Comparison of ENCODE assay signal across 15 mouse cellular contexts in genomic region chr5:66139634-66140295, GRCm38 (mm10). TPM values are rescaled to one million over a fixed set of nuclear protein-coding genes. Genes with fewer than 3 reads are reported as not detected.
DNase-seq lines count a peak whose midpoint lies in the region; ATAC-seq and TF ChIP-seq lines count a peak whose summit lies in the region.
"Had no signal": no experiment of that assay in that cellular context is flagged by ENCODE, and none has a peak within 500 bp of the region (broad histone marks: within the 10 kb centered on the region; RNA-seq: fewer than 3 reads in every experiment).

No protein-coding gene starts in this region.

- no peak overlapping the region for H3K27ac ChIP-seq in forebrain, embryonic 13.5 days
- H3K27ac ChIP-seq in forebrain, embryonic 15.5 days (replicated peaks) = no peak overlapping the region
- peak overlapping the region; percentile 9; the same call in 1 of the 2 replicates for H3K27ac ChIP-seq in bone marrow, adult 2 months (ENCODE audit: control insufficient read depth, insufficient read depth, low read depth, low read length, poor library complexity)
- 0 out of 2 replicates have a peak overlapping the region, but pooled peaks have one; percentile 5 for H3K27ac ChIP-seq in kidney, adult 2 months (ENCODE audit: insufficient read depth, low read depth, low read length)
- H3K27ac ChIP-seq: embryonic facial prominence, embryonic 13.5 days; heart, embryonic 13.5 days; midbrain, embryonic 15.5 days had no signal

- no peak for TF ChIP-seq CTCF in bone marrow, adult 2 months (IDR thresholded peaks at IDR 0.05; ENCODE audit: control insufficient read depth, insufficient read depth, low read length)
- TF ChIP-seq CTCF in kidney, adult 2 months (conservative IDR thresholded peaks at IDR 0.05; ENCODE audit: insufficient read depth, insufficient read length, low read depth, low read length) = no peak

- peaks cover 14% of the 10 kb centered on the region; the same call in 1 of the 2 replicates for H3K4me1 ChIP-seq in forebrain, embryonic 13.5 days
- H3K4me1 ChIP-seq in forebrain, embryonic 15.5 days = no peaks in the 10 kb centered on the region
- peaks cover 5% of the 10 kb centered on the region for H3K4me1 ChIP-seq in bone marrow, adult 2 months (ENCODE audit: control insufficient read depth, insufficient read depth, low read length)
- H3K4me1 ChIP-seq in kidney, adult 2 months (ENCODE audit: control insufficient read depth, insufficient read depth, low read length) = peaks cover 16% of the 10 kb centered on the region
- H3K4me1 ChIP-seq: embryonic facial prominence, embryonic 13.5 days; midbrain, embryonic 15.5 days had no signal

- H3K4me3 ChIP-seq in forebrain, embryonic 13.5 days = no peak overlapping the region
- no peak overlapping the region for H3K4me3 ChIP-seq in forebrain, embryonic 15.5 days
- H3K4me3 ChIP-seq in bone marrow, adult 2 months (replicated peaks; ENCODE audit: control insufficient read depth, low read depth, low read length) = no peak overlapping the region
- no peak overlapping the region for H3K4me3 ChIP-seq in kidney, adult 2 months (ENCODE audit: insufficient read depth, low read depth, low read length)
- H3K4me3 ChIP-seq: embryonic facial prominence, embryonic 13.5 days; heart, embryonic 13.5 days; midbrain, embryonic 15.5 days had no signal

- no peak overlapping the region for H3K9ac ChIP-seq in forebrain, embryonic 13.5 days
- no peak overlapping the region for H3K9ac ChIP-seq in forebrain, embryonic 15.5 days (replicated peaks)
- H3K9ac ChIP-seq: embryonic facial prominence, embryonic 13.5 days; heart, embryonic 13.5 days; midbrain, embryonic 15.5 days had no signal

- intact Hi-C loops in left cerebral cortex, postnatal 4 days (cut with DNase I) = no loop called here

- WGBS in forebrain, embryonic 13.5 days = 34% methylated on average over 6 of the region's 6 CpGs
- 36% methylated on average over 6 of the region's 6 CpGs for WGBS in forebrain, embryonic 15.5 days
- 37% methylated on average over 6 of the region's 6 CpGs for WGBS in bone marrow, adult 2 months
- WGBS in kidney, adult 2 months = 18% methylated on average over 6 of the region's 6 CpGs

- TF ChIP-seq POLR2A in bone marrow, adult 2 months (IDR thresholded peaks at IDR 0.05; ENCODE audit: borderline replicate concordance, control insufficient read depth, low read depth, low read length) = no peak
- no peak for TF ChIP-seq POLR2A in kidney, adult 2 months (IDR thresholded peaks at IDR 0.05; ENCODE audit: low read depth, low read length)

- DNase-seq in kidney, adult 2 months = peak; percentile 76
- no peak for DNase-seq in layer of hippocampus, postnatal 36 days
- no peak for DNase-seq in cerebellum, adult 11 months
- DNase-seq in left cerebral cortex, postnatal 4 days = no peak
- DNase-seq: cerebellum, adult 11-12 months; lung, postnatal 10 days; right cerebral cortex, postnatal 4 days had no signal

- 0 out of 2 replicates have a peak, but pooled peaks have one; percentile 24 for ATAC-seq in forebrain, embryonic 13.5 days
- ATAC-seq in forebrain, embryonic 15.5 days (replicated peaks) = no peak
- ATAC-seq in megakaryocyte, adult 5-6 weeks (ENCODE audit: poor library complexity, severe bottlenecking) = peak; percentile 61
- ATAC-seq: inflammation-experienced regulatory T-cells, adult 6 months; midbrain, embryonic 15.5 days had no signal

- no peaks in the 10 kb centered on the region for H3K27me3 ChIP-seq in forebrain, embryonic 13.5 days
- H3K27me3 ChIP-seq in forebrain, embryonic 15.5 days = no peaks in the 10 kb centered on the region
- H3K27me3 ChIP-seq in kidney, adult 2 months (replicated peaks; ENCODE audit: control insufficient read depth, insufficient read depth, low read length) = no peaks in the 10 kb centered on the region
- H3K27me3 ChIP-seq: embryonic facial prominence, embryonic 13.5 days; midbrain, embryonic 15.5 days had no signal

- H3K36me3 ChIP-seq in forebrain, embryonic 13.5 days (ENCODE audit: poor library complexity, severe bottlenecking) = no peaks in the 10 kb centered on the region
- no peaks in the 10 kb centered on the region for H3K36me3 ChIP-seq in forebrain, embryonic 15.5 days
- no peaks in the 10 kb centered on the region for H3K36me3 ChIP-seq in kidney, adult 2 months (ENCODE audit: control insufficient read depth, insufficient read depth, low read length)
- H3K36me3 ChIP-seq: embryonic facial prominence, embryonic 13.5 days; heart, embryonic 13.5 days; midbrain, embryonic 15.5 days had no signal

- H3K4me2 ChIP-seq in forebrain, embryonic 13.5 days = no peak overlapping the region
- no peak overlapping the region for H3K4me2 ChIP-seq in forebrain, embryonic 15.5 days (replicated peaks)
- H3K4me2 ChIP-seq: embryonic facial prominence, embryonic 13.5 days; heart, embryonic 13.5 days; midbrain, embryonic 15.5 days had no signal

- H3K9me3 ChIP-seq in forebrain, embryonic 13.5 days (replicated peaks) = no peaks in the 10 kb centered on the region
- H3K9me3 ChIP-seq in forebrain, embryonic 15.5 days = no peaks in the 10 kb centered on the region
- H3K9me3 ChIP-seq: embryonic facial prominence, embryonic 13.5 days; heart, embryonic 13.5 days; midbrain, embryonic 15.5 days had no signal

RNA-seq across cellular contexts. Expression of gene Rbm47, which starts 33.2 kb away (rescaled TPM):
- polyA plus RNA-seq in forebrain, embryonic 13.5 days (2015; fragmentation: Nextera tagmentation; extraction: Ambion mirVana) = 2.6 and 3.9 TPM in 2 replicates
- polyA plus RNA-seq in forebrain, embryonic 15.5 days (2015; fragmentation: Nextera tagmentation; extraction: Ambion mirVana) = 2.7 and 5.1 TPM in 2 replicates
- polyA plus RNA-seq in bone marrow, adult 2 months (2011; ENCODE audit: insufficient read depth, insufficient read length, low replicate concordance, missing spikeins) = 3.7 and 4.9 TPM in 2 replicates
- 156 and 171 TPM in 2 replicates for polyA plus RNA-seq in kidney, adult 2 months (2012; rRNA removed)
- 27.2 and 30.2 TPM in 2 replicates for total RNA-seq in megakaryocyte, adult 5-6 weeks (2015)
- 13.3 and 21.3 TPM in 2 replicates for total RNA-seq in megakaryocyte, adult 5-6 weeks (2017)
- total RNA-seq in layer of hippocampus, postnatal 36 days (2021) = 1 to 10 TPM; 1.8 TPM
- total RNA-seq in left cerebral cortex, postnatal 4 days (2021) = under 1 TPM; 0.83 to 0.96 TPM

Comparison
In these comparisons a context has a peak if more than half of its experiments do, and no peak if none do; other contexts are left out.
1. H3K27ac ChIP-seq: peak in bone marrow, adult 2 months (single experiment) and kidney, adult 2 months (single experiment); none in forebrain, embryonic 13.5 days (single experiment) and forebrain, embryonic 15.5 days (single experiment).
2. RNA of gene Rbm47, which starts 33.2 kb away (polyA plus RNA-seq): 156 to 171 TPM in kidney, adult 2 months; 2.7 to 5.1 TPM in forebrain, embryonic 15.5 days, 3.7 to 4.9 TPM in bone marrow, adult 2 months and 2.6 to 3.9 TPM in forebrain, embryonic 13.5 days; every median in the first group is over 10 times any median in the second.